Mouse (Mus musculus) spleen, adult 18-20 months (tissue): ENCODE measurements around the gene Tmem125.
"Not testable (repeated sequence)": the region's sequence is repeated elsewhere in the genome, so short reads cannot be mapped to it uniquely, and the experiment has no call there.

Experiments
- DNase-seq, 2 experiments: peaks; one replicate each; pipeline ENCODE4 v3.0.0; 2022; ENCODE audit warnings: mixed read lengths in 2 of 2

Gene Tmem125

GRCm38 (mm10) chr4:118535610-118536009, 8.2 kb downstream of the Tmem125 start:
- DNase-seq: no peak

- no peak for DNase-seq
These were observed 10.2 kb downstream of the Tmem125 start for GRCm38 (mm10) chr4:118533605-118534004.

GRCm38 (mm10) chr4:118533156-118533555, 10.7 kb downstream of the Tmem125 start:
- DNase-seq: no peak

- DNase-seq: no peak
These were observed 11.2 kb downstream of the Tmem125 start for GRCm38 (mm10) chr4:118532663-118533062.

DNA sequence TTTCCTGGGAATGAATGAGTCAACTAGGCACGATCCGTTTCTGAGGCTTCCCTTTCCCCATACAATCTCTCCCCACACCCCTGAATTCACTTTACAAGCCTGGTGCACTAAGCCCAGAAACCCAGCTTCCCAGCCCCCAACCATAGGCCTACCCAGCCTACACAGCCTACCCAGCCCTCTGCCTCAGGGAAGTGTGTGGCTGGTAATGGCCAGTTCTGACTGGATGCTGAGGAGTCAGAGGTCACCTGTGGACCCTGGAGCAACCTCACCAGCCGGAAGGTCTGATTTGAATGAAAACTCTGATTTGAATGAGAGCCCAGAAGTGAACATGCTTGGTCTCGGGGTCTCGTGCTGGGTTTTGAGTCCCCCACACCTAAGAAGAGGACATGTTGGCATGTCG, 16.1 kb downstream of the Tmem125 start:
- no peak for DNase-seq

- DNase-seq: no peak
These were observed 16.5 kb downstream of the Tmem125 start for GRCm38 (mm10) chr4:118527335-118527681.

DNA sequence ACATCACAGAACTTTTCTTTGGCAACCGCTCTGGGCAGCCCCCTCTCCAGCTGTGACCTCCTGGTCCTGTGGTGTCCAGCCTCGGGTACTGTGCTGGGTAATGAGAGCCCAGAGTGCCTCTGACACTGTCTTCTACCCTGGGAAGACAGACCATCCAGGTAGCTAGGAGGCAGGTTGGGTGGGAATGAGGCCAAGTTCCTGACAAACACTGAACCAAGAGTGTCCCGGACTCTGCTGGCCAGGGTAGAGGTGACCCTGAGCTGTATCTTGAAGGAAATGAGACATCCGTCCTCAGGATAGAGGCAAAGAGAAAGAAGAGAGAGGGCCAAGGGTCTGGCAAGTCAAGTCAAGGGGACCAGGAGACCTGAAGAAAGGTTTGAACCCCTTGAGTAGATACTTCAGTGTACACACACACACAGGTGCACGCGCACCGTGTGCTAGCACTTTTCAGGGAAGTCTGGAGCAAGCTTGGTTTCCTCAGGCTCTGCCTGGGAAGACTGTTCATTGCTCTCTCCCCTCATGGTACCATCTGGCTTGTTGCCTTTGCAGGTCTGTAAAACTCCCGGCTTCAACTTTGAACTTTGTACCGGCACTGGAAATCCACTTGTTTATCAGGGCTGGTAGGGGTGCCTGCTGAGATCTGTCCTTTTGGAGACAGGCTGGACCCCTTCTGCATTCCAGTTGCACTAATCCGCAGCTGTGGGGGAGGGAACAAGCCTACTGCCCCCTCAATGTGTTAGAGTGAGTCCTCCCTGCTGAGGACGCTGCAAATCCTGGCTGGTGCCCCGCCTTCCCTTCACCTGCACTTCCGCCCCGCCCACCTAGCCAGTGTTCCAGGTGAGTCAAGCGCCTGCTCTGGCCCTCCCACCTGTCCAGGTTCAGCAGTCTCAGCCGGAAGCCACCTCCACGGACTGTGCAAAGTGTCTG, 17.2 kb downstream of the Tmem125 start, which contains the start of gene 2610528J11Rik:
Gene 2610528J11Rik, plus strand, starts transcription at position 592 of the 927 bp plus-strand sequence.
- DNase-seq: no peak

- DNase-seq: no peak
These were observed 18.1 kb downstream of the Tmem125 start for GRCm38 (mm10) chr4:118525779-118526178.

DNA sequence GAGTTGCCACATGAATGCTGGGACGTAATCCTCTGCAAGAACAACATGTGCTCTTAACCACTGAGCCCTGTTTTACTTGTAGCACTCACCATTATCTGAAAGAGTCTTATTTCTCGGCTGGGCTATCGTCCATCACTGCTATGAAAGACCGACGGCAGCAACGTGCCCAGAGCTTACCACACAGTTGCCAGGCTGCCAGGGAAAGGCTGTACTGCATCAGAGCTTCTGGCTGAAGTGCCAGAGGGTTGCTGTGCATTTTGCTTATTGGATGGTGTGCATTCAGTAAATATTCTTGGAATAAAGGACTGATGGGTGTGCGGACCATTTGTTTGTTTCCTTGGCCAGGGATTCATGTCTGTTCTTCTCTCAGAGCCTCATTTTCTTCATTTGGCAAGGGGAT, 19.9 kb downstream of the Tmem125 start:
- no peak for DNase-seq

DNA sequence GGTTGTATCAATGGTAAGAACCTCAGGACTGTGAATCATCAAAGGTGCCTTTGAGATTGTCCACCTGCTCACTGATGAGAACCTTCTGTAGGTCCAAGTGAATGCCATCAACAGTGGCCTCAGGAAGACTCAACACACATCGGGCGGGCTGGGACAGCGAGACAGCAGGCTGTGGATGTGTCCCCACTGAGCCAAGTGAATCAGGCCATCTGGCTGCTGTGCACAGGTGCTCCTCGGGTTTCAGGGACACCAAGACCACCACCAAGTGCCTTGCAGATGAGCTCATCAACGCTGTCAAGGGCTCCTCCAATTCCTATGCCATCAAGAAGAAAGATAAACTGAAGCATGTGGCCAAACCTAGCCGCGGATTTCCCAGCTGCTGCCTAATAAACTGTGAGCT, 21.6 kb downstream of the Tmem125 start:
- DNase-seq: no peak

DNA sequence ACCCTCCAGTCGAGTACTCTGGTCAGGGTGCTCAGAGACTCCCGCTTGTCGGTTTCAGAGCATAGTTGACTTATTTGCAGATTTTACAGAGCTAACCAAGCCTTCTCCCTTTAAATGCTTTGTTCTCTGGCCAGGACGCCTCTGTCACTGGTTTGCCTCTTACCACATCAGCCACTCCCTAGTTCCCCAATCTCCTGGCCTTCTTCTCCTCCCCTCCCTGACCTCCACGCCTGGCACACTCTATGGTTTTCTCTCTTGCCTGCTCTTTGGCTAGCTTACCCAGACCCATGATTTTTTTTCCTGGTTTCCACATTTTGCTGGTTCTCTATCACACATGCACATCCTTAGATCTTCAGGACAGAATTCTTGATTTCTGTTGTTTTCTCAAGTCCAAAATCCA, 25.6 kb downstream of the Tmem125 start:
- no peak for DNase-seq

DNA sequence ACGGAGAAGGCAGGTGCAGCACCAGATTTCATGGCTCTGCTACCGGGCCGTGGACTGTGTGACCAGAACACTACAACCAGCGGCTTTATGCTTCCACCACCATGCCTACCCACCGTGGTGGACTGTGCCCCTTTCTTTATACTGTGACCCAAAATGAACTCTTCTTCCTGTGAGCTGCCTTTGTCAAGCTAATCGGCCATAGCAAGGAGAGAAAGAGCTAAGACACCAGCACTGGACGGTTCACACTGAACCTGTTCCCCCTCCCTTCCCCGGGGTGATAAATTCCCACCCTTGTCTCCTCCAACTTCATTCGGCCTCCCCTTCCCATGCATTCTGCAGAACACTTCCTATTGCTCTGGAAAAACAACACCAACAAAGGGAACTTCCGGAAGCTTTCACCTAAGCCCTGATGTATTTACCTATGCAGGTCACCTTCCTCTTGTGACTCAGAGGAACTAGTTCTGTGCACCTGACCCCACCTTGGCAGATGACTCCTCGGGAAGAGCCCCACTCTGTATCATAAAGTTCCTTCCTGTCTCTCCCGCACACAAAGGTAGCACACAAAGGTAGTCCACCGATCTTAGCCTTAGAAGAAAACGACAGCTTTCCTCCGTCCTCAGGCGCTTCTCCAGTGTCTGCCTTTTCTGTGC, 26.2 kb downstream of the Tmem125 start:
- no peak for DNase-seq

GRCm38 (mm10) chr4:118516699-118517496, 26.9 kb downstream of the Tmem125 start:
- DNase-seq: no peak

DNA sequence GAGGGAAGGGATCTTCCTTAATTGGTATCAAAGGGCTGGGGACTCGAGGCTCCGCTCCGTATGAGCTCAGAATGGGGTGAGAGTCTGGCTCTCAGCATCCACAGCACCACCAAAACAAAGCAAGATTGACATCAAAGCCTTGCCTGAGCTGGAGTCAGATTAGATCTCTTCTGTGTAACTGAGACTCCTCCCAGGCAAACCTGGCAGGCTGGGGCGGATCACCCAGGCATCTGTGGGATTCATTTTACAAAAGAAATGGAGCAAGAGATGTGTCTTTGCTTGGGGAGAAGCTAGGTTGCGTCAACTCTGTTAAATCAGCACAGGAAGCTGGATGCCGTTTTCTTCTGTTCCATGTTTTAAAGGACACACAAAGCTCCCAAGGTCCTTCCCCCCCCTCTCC, 34.8 kb downstream of the Tmem125 start:
- DNase-seq: no peak

GRCm38 (mm10) chr4:118507171-118507570, 36.7 kb downstream of the Tmem125 start:
- not testable (repeated sequence) for DNase-seq

GRCm38 (mm10) chr4:118505551-118505950, 38.3 kb downstream of the Tmem125 start:
- no peak for DNase-seq

DNA sequence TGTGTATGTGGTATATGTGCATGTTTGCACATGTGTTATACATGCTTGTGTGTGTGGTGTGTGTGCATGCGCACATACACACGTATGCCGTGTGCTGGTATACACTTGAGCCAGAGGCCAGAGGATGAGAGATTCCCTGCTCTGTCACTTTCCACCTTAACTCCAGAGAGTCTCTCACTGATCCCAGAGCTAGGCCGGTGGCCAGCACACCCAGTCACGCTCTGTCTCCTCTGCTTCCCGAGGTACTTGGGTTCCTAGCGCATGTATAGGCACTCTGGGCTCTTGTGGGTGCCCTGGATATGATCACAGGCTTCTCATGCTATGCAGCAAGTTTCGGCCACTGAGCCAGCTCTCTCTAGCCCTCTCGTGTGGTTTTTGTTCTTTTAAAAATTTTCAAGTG, 43.1 kb downstream of the Tmem125 start:
- no peak for DNase-seq

- DNase-seq: no peak
These were observed 43.6 kb downstream of the Tmem125 start for GRCm38 (mm10) chr4:118500171-118500724.
